Mouse (Mus musculus) limb, embryonic 14.5 days (tissue): Measurements from ENCODE around the gene Cyp2c67. TPM values are rescaled to one million over a fixed set of nuclear protein-coding genes. Genes with fewer than 3 reads are reported as not detected.
"Not testable (repeated sequence)": the region's sequence is repeated elsewhere in the genome, so short reads cannot be mapped to it uniquely, and the experiment has no call there.

Experiments used
- ATAC-seq: fragments of 200-750 bp; cut with Nextera tagmentation; 2 replicates; pipeline ENCODE4 v1.8.0; 2017; ENCODE audit warnings: low read depth, moderate number of reproducible peaks, moderate TSS enrichment; ENCODE audit not compliant: low FRiP score
- DNase-seq: peaks from one replicate; pipeline ENCODE4 v3.0.0-alpha.2; 2015; ENCODE audit warnings: low spot score
- H3K27ac ChIP-seq: fragments of 300-500 bp; sonication (generic); replicated peaks from 2 replicates; pipeline ENCODE4 v1.5.1; 2014; ENCODE audit warnings: low read depth, mild to moderate bottlenecking, low read length, moderate library complexity, mixed read lengths
- H3K27me3 ChIP-seq: fragments of 300-500 bp; sonication (generic); 2 replicates; pipeline ENCODE4 v1.6.1; 2014; ENCODE audit warnings: low read length, mixed read lengths; ENCODE audit not compliant: control insufficient read depth, insufficient read depth
- H3K36me3 ChIP-seq: fragments of 300-500 bp; sonication (generic); 2 replicates; pipeline ENCODE4 v1.6.1; 2014; ENCODE audit warnings: mild to moderate bottlenecking, low read length, moderate library complexity, mixed read lengths; ENCODE audit not compliant: control insufficient read depth, insufficient read depth
- H3K4me1 ChIP-seq: fragments of 300-500 bp; sonication (generic); 2 replicates; pipeline ENCODE4 v1.6.1; 2014; ENCODE audit warnings: antibody characterized with exemption, low read length, mixed read lengths; ENCODE audit not compliant: control insufficient read depth, insufficient read depth
- H3K4me2 ChIP-seq: fragments of 300-500 bp; sonication (generic); replicated peaks from 2 replicates; pipeline ENCODE4 v1.6.1; 2014; ENCODE audit warnings: low read depth, mild to moderate bottlenecking, low read length, moderate library complexity; ENCODE audit not compliant: severe bottlenecking
- H3K4me3 ChIP-seq: fragments of 300-500 bp; sonication (generic); replicated peaks from 2 replicates; pipeline ENCODE4 v1.5.1; 2014; ENCODE audit warnings: low read length
- H3K9ac ChIP-seq: fragments of 300-500 bp; sonication (generic); 2 replicates; pipeline ENCODE4 v1.6.1; 2014; ENCODE audit warnings: mild to moderate bottlenecking, low read depth, low read length, moderate library complexity; ENCODE audit not compliant: severe bottlenecking
- H3K9me3 ChIP-seq: fragments of 300-500 bp; sonication (generic); 2 replicates; pipeline ENCODE4 v1.6.1; 2016; ENCODE audit warnings: low read length; ENCODE audit not compliant: control insufficient read depth
- POLR2A ChIP-seq: fragments of 200-500 bp; IDR thresholded peaks from 2 replicates; pipeline ENCODE4 v1.8.0; 2012; ENCODE audit warnings: inconsistent platforms, mild to moderate bottlenecking, moderate library complexity, borderline replicate concordance; ENCODE audit not compliant: insufficient read depth, insufficient read length; ENCODE audit errors: extremely low read depth
- whole genome bisulfite sequencing: fragments of 180-500 bp; shearing (Covaris S2); extraction: QIAGEN DNeasy Blood & Tissue Kit; methylation state at CpG from one replicate; pipeline ENCODE4 v1.1.7; 2014; 5-methylcytosine and 5-hydroxymethylcytosine counted together
- polyA plus RNA-seq, 2 experiments: library from polyadenylated mRNA; depleted of rRNA in 1 of 2; stranded (reverse) in 1 of 2; unstranded in 1 of 2; fragments of >200 nt; fragmentation: Nextera tagmentation in 1 of 2; extraction: Ambion mirVana in 1 of 2; gene quantifications; 2 replicates each; pipeline versions ENCODE4 v1.2.1 to v1.2.3; 2012 to 2014

Cyp2c67 gene
- not detected in 2 replicates for polyA plus RNA-seq (2012; rRNA removed)
- not detected in 2 replicates for polyA plus RNA-seq (2014; fragmentation: Nextera tagmentation; extraction: Ambion mirVana)

GRCm38 (mm10) chr19:39648938-39649337 lies at the start of gene Cyp2c67:
Gene Cyp2c67, minus strand, starts transcription at chr19:39649051.
- DNase-seq (no peak), ATAC-seq (no peak)
- H3K27ac ChIP-seq: no peak within 1 kb of the TSS
- no peak within 1 kb of the TSS for H3K4me3 ChIP-seq
- no peaks in the 10 kb centered on the region for H3K4me1 ChIP-seq
- H3K9ac ChIP-seq: no peak within 1 kb of the TSS
- no peaks in the 10 kb centered on the region for H3K27me3 ChIP-seq
- TF ChIP-seq POLR2A: no peak
- H3K4me2 ChIP-seq: no peak within 1 kb of the TSS
- 90% methylated on average over 1 of the region's 1 CpGs for WGBS
- no peaks in the 10 kb centered on the region for H3K9me3 ChIP-seq
- H3K36me3 ChIP-seq: no peaks in the 10 kb centered on the region

- H3K27ac ChIP-seq, H3K4me2 ChIP-seq, ATAC-seq, H3K9me3 ChIP-seq, H3K36me3 ChIP-seq, H3K4me3 ChIP-seq, H3K4me1 ChIP-seq, DNase-seq, H3K27me3 ChIP-seq, H3K9ac ChIP-seq: not testable (repeated sequence)
Observed at GRCm38 (mm10) chr19:39665650-39666049, 16.8 kb upstream of the Cyp2c67 start.

- Histone ChIP-seq H3K4me1 (no peaks in the 10 kb centered on the region), H3K9me3 (no peaks in the 10 kb centered on the region), H3K4me3 (no peak overlapping the region), H3K27me3 (no peaks in the 10 kb centered on the region), H3K9ac (no peak overlapping the region), H3K36me3 (no peaks in the 10 kb centered on the region), H3K4me2 (no peak overlapping the region), H3K27ac (no peak overlapping the region)
- 44% methylated on average over 1 of the region's 1 CpGs for WGBS
- TF ChIP-seq POLR2A: no peak
- DNase-seq (no peak), ATAC-seq (no peak)
Observed at GRCm38 (mm10) chr19:39652381-39652780, 3.5 kb upstream of the Cyp2c67 start.

- 92% methylated on average over 9 of the region's 9 CpGs for WGBS
- H3K9ac ChIP-seq: no peak overlapping the region
- ATAC-seq (no peak), DNase-seq (no peak)
- no peaks in the 10 kb centered on the region for H3K4me1 ChIP-seq
- no peak overlapping the region for H3K4me2 ChIP-seq
- no peak overlapping the region for H3K4me3 ChIP-seq
- H3K27me3 ChIP-seq: no peaks in the 10 kb centered on the region
- TF ChIP-seq POLR2A: no peak
- no peaks in the 10 kb centered on the region for H3K36me3 ChIP-seq
- no peaks in the 10 kb centered on the region for H3K9me3 ChIP-seq
- H3K27ac ChIP-seq: no peak overlapping the region
Observed at GRCm38 (mm10) chr19:39647519-39647918, 1.3 kb downstream of the Cyp2c67 start.

- H3K27ac ChIP-seq, H3K4me2 ChIP-seq, ATAC-seq, H3K4me3 ChIP-seq, H3K9me3 ChIP-seq, DNase-seq, H3K27me3 ChIP-seq, H3K9ac ChIP-seq, H3K4me1 ChIP-seq, H3K36me3 ChIP-seq: not testable (repeated sequence)
- 86% methylated on average over 7 of the region's 7 CpGs for WGBS
Observed at GRCm38 (mm10) chr19:39644551-39644950, 4.3 kb downstream of the Cyp2c67 start.

Other genes starting within 250 kb of the Cyp2c67 start
- not detected in 2 replicates for gene Cyp2c38, start 186.0 kb downstream of the Cyp2c67 start, polyA plus RNA-seq (2012; rRNA removed)
- gene Cyp2c38, start 186.0 kb downstream of the Cyp2c67 start, polyA plus RNA-seq (2014; fragmentation: Nextera tagmentation; extraction: Ambion mirVana): not detected in 2 replicates
- not detected in 2 replicates for gene Cyp2c39, start 138.2 kb downstream of the Cyp2c67 start, polyA plus RNA-seq (2012; rRNA removed)
- gene Cyp2c39, start 138.2 kb downstream of the Cyp2c67 start, polyA plus RNA-seq (2014; fragmentation: Nextera tagmentation; extraction: Ambion mirVana): not detected in 2 replicates
- gene Cyp2c68, start 92.0 kb upstream of the Cyp2c67 start, polyA plus RNA-seq (2012; rRNA removed): 0.06 TPM in 1 of 2 replicates, not detected in the other
- gene Cyp2c68, start 92.0 kb upstream of the Cyp2c67 start, polyA plus RNA-seq (2014; fragmentation: Nextera tagmentation; extraction: Ambion mirVana): not detected in 2 replicates
- gene Cyp2c40, start 163.8 kb upstream of the Cyp2c67 start, polyA plus RNA-seq (2012; rRNA removed): not detected in 2 replicates
- not detected in 2 replicates for gene Cyp2c40, start 163.8 kb upstream of the Cyp2c67 start, polyA plus RNA-seq (2014; fragmentation: Nextera tagmentation; extraction: Ambion mirVana)
- not detected in 2 replicates for gene Cyp2c69, start 237.7 kb upstream of the Cyp2c67 start, polyA plus RNA-seq (2012; rRNA removed)
- gene Cyp2c69, start 237.7 kb upstream of the Cyp2c67 start, polyA plus RNA-seq (2014; fragmentation: Nextera tagmentation; extraction: Ambion mirVana): not detected in 2 replicates